Mouse (Mus musculus) intestine, embryonic 16.5 days (tissue): ENCODE results near the gene Zfp62. TPM values are rescaled to one million over a fixed set of nuclear protein-coding genes. Genes with fewer than 3 reads are reported as not detected.

ENCODE experiments used
- ATAC-seq: fragments of 200-750 bp; cut with Nextera tagmentation; 2 replicates; pipeline ENCODE4 v1.8.0; 2017; ENCODE audit warnings: moderate TSS enrichment, moderate library complexity
- H3K27ac ChIP-seq: fragments of 300-500 bp; sonication (generic); 2 replicates; pipeline ENCODE4 v1.5.1; 2014; ENCODE audit warnings: mild to moderate bottlenecking, low read length
- H3K27me3 ChIP-seq: fragments of 300-500 bp; sonication (generic); replicated peaks from 2 replicates; pipeline ENCODE4 v1.6.1; 2014; ENCODE audit warnings: low read length, control low read depth, mixed read lengths; ENCODE audit not compliant: control insufficient read depth, insufficient read depth
- H3K36me3 ChIP-seq: fragments of 300-500 bp; sonication (generic); 2 replicates; pipeline ENCODE4 v1.6.1; 2014; ENCODE audit warnings: low read length, control low read depth; ENCODE audit not compliant: control insufficient read depth, insufficient read depth
- H3K4me1 ChIP-seq: fragments of 300-500 bp; sonication (generic); 2 replicates; pipeline ENCODE4 v1.6.1; 2014; ENCODE audit warnings: low read length, control low read depth, mixed read lengths; ENCODE audit not compliant: control insufficient read depth, insufficient read depth
- H3K4me2 ChIP-seq: fragments of 300-500 bp; sonication (generic); 2 replicates; pipeline ENCODE4 v1.6.1; 2014; ENCODE audit warnings: low read depth, low read length, control low read depth
- H3K4me3 ChIP-seq: fragments of 300-500 bp; sonication (generic); 2 replicates; pipeline ENCODE4 v1.5.1; 2014; ENCODE audit warnings: mild to moderate bottlenecking, low read length
- H3K9ac ChIP-seq: fragments of 300-500 bp; sonication (generic); 2 replicates; pipeline ENCODE4 v1.6.1; 2014; ENCODE audit warnings: low read depth, low read length
- H3K9me3 ChIP-seq: fragments of 300-500 bp; sonication (generic); 2 replicates; pipeline ENCODE4 v1.6.1; 2016; ENCODE audit warnings: low read length, control low read depth; ENCODE audit not compliant: control insufficient read depth
- WGBS: fragments of 180-500 bp; shearing (Covaris S2); extraction: QIAGEN DNeasy Blood & Tissue Kit; methylation state at CpG from one replicate; pipeline ENCODE4 v1.1.7; 2014; 5-methylcytosine and 5-hydroxymethylcytosine counted together
- polyA plus RNA-seq: library from polyadenylated mRNA; unstranded; fragments of >200 nt; fragmentation: Nextera tagmentation; extraction: Ambion mirVana; gene quantifications from 2 replicates; pipeline ENCODE4 v1.2.1, GENCODE M21; 2015

Zfp62 gene
- polyA plus RNA-seq, 1 experiment from 2014 or later, result 23.1 TPM

- peaks cover 43% of the 10 kb centered on the region for H3K4me1 ChIP-seq
- H3K9me3 ChIP-seq, result no peaks in the 10 kb centered on the region
- no peaks in the 10 kb centered on the region for H3K27me3 ChIP-seq
- H3K36me3 ChIP-seq, result no peaks in the 10 kb centered on the region
- peak overlapping the region; percentile 66 for H3K4me2 ChIP-seq
- peak overlapping the region; percentile 95 for H3K27ac ChIP-seq
- 16% methylated on average over 7 of the region's 7 CpGs for WGBS
- H3K4me3 ChIP-seq, result peak overlapping the region; percentile 59
- ATAC-seq, result 0 out of 2 replicates have a peak, but pooled peaks have one; percentile 4
- H3K9ac ChIP-seq, result 0 out of 2 replicates have a peak overlapping the region, but pooled peaks have one; percentile 74
Observed at GRCm38 (mm10) chr11:49245176-49245575, 42.1 kb downstream of the Zfp62 start.

GRCm38 (mm10) chr11:49245634-49246415 is 42.7 kb downstream of the Zfp62 start:
- Histone ChIP-seq H3K9ac (peak overlapping the region; percentile 51), H3K4me1 (peaks cover 43% of the 10 kb centered on the region), H3K9me3 (no peaks in the 10 kb centered on the region), H3K4me3 (peak overlapping the region; percentile 59), H3K27ac (peak overlapping the region; percentile 95), H3K4me2 (peak overlapping the region; percentile 66), H3K36me3 (no peaks in the 10 kb centered on the region), H3K27me3 (no peaks in the 10 kb centered on the region)
- ATAC-seq, result no peak
- 31% methylated on average over 12 of the region's 12 CpGs for WGBS

DNA sequence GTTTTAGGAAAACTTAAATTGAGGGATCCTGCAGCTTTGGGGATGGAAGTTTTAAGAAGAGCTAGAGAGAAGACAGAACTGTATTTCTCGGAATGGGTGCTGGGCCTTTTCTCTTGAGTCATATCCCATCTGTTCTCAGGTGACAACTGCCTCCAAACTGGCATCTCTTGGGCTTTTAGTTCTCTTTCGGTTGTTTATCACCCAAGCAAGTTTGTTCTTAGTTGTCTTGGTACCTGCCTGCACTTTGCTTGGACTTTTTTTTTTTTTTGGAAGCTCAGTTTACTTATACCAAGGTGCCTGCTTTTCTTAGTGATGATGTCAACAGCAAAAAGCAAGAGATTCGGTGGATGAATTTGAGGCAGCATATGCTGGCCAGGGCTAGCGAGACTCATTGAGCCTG is 43.4 kb downstream of the Zfp62 start:
- peaks cover 49% of the 10 kb centered on the region for H3K4me1 ChIP-seq
- no peak for ATAC-seq

DNA sequence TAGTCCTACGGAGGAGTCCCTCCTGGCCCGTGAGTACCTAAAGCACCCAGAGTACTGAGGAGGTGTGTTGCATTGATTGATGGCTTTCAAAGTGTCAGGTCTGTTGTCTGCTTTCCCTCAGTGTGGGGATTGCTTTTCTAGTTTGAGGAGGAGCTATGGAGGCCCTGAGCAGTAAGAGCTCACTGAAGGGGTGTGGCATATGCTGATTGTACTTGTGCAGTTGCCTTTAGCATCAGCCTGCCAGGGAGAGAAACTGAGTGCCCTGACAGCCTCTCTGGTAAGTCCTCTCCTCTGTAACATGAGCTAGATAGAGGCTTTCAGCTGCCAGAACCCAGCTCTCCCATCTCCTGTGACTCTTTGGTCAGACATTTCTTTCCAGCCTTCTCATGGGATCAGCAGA is 44.2 kb downstream of the Zfp62 start:
- H3K4me3 ChIP-seq, result no peak overlapping the region
- H3K27ac ChIP-seq, result peak overlapping the region; percentile 9; the same call in 1 of the 2 replicates
- no peak overlapping the region for H3K9ac ChIP-seq
- H3K27me3 ChIP-seq, result no peaks in the 10 kb centered on the region
- no peak for ATAC-seq
- no peaks in the 10 kb centered on the region for H3K36me3 ChIP-seq
- peak overlapping the region; percentile 66 for H3K4me2 ChIP-seq
- H3K9me3 ChIP-seq, result no peaks in the 10 kb centered on the region
- WGBS, result 30% methylated on average over 2 of the region's 2 CpGs
- H3K4me1 ChIP-seq, result peaks cover 56% of the 10 kb centered on the region

More for the DNA sequence above, 43.4 kb downstream of the Zfp62 start:
- Histone ChIP-seq H3K36me3 (no peaks in the 10 kb centered on the region), H3K27ac (no peak overlapping the region), H3K4me2 (peak overlapping the region; percentile 66), H3K27me3 (no peaks in the 10 kb centered on the region), H3K4me3 (peak overlapping the region; percentile 59; the same call in 1 of the 2 replicates), H3K9ac (no peak overlapping the region), H3K9me3 (no peaks in the 10 kb centered on the region)
- WGBS, result 79% methylated on average over 4 of the region's 4 CpGs

GRCm38 (mm10) chr11:49248226-49248973 is 45.3 kb downstream of the Zfp62 start:
- H3K4me2 ChIP-seq, result no peak overlapping the region
- no peaks in the 10 kb centered on the region for H3K9me3 ChIP-seq
- 45% methylated on average over 6 of the region's 6 CpGs for WGBS
- peaks cover 54% of the 10 kb centered on the region for H3K4me1 ChIP-seq
- H3K27me3 ChIP-seq, result no peaks in the 10 kb centered on the region
- no peak for ATAC-seq
- no peaks in the 10 kb centered on the region for H3K36me3 ChIP-seq
- H3K4me3 ChIP-seq, result no peak overlapping the region
- H3K9ac ChIP-seq, result 0 out of 2 replicates have a peak overlapping the region, but pooled peaks have one; percentile 93
- peak overlapping the region; percentile 96 for H3K27ac ChIP-seq

GRCm38 (mm10) chr11:49248974-49249700 is 46.0 kb downstream of the Zfp62 start:
- Histone ChIP-seq H3K4me2 (peak overlapping the region; percentile 75), H3K27ac (peak overlapping the region; percentile 96), H3K4me1 (peaks cover 54% of the 10 kb centered on the region), H3K9ac (peak overlapping the region; percentile 93; the same call in 1 of the 2 replicates), H3K9me3 (no peaks in the 10 kb centered on the region), H3K27me3 (no peaks in the 10 kb centered on the region), H3K36me3 (no peaks in the 10 kb centered on the region), H3K4me3 (no peak overlapping the region)
- 70% methylated on average over 6 of the region's 6 CpGs for WGBS
- ATAC-seq, result no peak

DNA sequence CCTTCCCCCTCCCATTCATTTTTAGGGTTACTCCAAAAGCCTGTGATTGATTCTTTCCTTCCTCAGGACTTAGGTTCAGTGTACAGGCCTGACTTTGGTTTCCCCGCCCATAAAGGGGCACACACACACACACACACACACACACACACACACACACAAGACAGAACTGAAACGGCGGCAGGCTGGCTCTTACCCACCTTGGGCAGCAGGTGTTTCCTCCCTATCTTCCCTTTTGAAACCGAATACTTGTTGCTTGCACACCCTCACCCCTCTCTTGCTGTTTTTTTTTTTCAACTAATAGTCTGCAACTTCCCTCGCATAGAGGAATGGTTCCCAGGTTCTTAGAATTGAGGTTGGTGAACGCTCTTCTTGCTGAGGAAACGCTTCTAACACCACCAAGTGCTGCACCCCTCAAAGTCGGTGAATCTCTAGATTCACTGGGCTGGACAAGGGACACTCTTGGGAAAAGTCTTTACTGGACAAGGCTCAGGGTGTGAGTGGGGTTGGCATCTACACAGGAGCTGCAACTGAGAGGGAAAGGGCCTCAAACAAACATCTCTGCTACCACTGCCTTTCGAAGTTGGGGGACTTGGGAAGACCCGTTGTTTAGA is 46.8 kb downstream of the Zfp62 start:
- WGBS, result 16% methylated on average over 10 of the region's 10 CpGs
- peak; percentile 24 for ATAC-seq
- Histone ChIP-seq H3K4me1 (peaks cover 49% of the 10 kb centered on the region), H3K27ac (peak overlapping the region; percentile 96), H3K4me2 (peak overlapping the region; percentile 75), H3K36me3 (no peaks in the 10 kb centered on the region), H3K9ac (peak overlapping the region; percentile 93), H3K9me3 (no peaks in the 10 kb centered on the region), H3K27me3 (no peaks in the 10 kb centered on the region), H3K4me3 (peak overlapping the region; percentile 80)

DNA sequence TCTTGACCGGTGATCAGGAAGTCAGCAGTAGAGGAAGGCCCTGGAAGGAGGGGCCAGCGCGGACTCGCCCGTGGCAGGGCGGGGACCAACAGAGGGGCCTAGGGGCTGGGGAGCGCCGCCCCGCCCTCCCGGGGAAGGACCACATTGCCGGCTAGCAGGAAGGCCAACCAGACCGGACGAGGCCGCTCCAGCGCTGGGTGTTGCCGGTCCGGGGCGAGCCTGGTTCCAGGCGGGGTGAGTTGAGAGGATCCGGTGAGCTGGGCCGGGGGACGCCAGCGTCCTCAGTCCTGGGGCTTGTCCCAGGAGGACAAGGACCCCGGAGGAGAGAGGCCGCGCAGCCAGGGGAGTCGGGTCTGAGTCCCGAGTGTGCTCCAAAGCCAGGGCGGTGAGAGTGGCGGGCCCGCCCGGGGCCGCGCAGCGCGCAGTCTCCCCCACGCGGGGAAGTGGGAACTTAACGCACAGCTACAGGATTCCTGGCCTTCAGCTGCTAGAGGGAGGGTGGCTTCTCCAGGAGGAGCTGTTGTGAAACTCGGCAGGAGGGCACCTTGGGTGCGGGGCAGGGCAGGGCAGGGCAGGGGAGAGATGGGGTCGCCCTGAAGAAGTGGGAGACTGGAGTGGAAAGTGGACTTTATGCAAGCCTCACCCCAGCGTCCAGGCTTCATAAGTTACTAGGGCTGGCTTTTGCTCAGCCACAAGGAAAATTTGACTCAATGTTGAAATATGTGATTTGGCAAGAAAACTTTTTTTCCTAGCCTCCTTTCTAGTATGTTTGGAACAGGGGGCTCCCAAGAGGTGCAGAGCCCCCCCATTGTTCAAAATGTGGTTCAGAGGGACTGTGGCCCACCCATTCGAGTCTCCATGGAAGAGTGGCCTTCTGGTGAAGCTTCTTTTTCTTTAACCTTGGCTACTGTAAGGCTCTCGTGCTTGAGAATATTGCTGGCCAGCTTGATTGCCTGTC is 47.6 kb downstream of the Zfp62 start:
- peaks cover 45% of the 10 kb centered on the region for H3K4me1 ChIP-seq
- H3K9me3 ChIP-seq, result no peaks in the 10 kb centered on the region
- peak overlapping the region; percentile 75 for H3K4me2 ChIP-seq
- H3K36me3 ChIP-seq, result no peaks in the 10 kb centered on the region
- H3K27ac ChIP-seq, result peak overlapping the region; percentile 96
- no peaks in the 10 kb centered on the region for H3K27me3 ChIP-seq
- WGBS, result 2% methylated on average over 45 of the region's 45 CpGs
- peak overlapping the region; percentile 93 for H3K9ac ChIP-seq
- peak; percentile 97 for ATAC-seq
- peak overlapping the region; percentile 80 for H3K4me3 ChIP-seq
